Mouse (Mus musculus) liver, embryonic 14.5 days (tissue): ENCODE results near the gene Pfkfb4. TPM values are rescaled to one million over a fixed set of nuclear protein-coding genes. Genes with fewer than 3 reads are reported as not detected.

Experiments
- ATAC-seq: fragments of 200-750 bp; cut with Nextera tagmentation; 2 replicates; pipeline ENCODE4 v1.8.0; 2017; ENCODE audit warnings: moderate number of reproducible peaks, mild to moderate bottlenecking, moderate library complexity; ENCODE audit not compliant: insufficient read depth
- DNase-seq, 3 experiments: peaks; one replicate each; pipeline ENCODE4 v3.0.0-alpha.2; 2012 to 2013; ENCODE audit warnings: low read depth in 3 of 3, low spot score in 3 of 3
- H3K27ac ChIP-seq: fragments of 300-500 bp; sonication (generic); 2 replicates; pipeline ENCODE4 v1.5.1; 2014; ENCODE audit warnings: moderate library complexity, mild to moderate bottlenecking, control low read depth, inconsistent platforms
- H3K27me3 ChIP-seq: fragments of 300-500 bp; sonication (generic); 2 replicates; pipeline ENCODE4 v1.6.1; 2014; ENCODE audit warnings: mild to moderate bottlenecking, low read length, moderate library complexity; ENCODE audit not compliant: control insufficient read depth, insufficient read depth
- H3K36me3 ChIP-seq: fragments of 300-500 bp; sonication (generic); replicated peaks from 2 replicates; pipeline ENCODE4 v1.6.1; 2014; ENCODE audit warnings: low read depth; ENCODE audit not compliant: control insufficient read depth, insufficient read depth
- H3K4me1 ChIP-seq, 2 experiments: fragments of 200-500 bp in 1 of 2; fragments of 300-500 bp in 1 of 2; sonication (generic) in 1 of 2; replicated peaks; 2 replicates each; pipeline ENCODE4 v1.6.1; 2012 to 2014; ENCODE audit warnings: antibody characterized with exemption in 1 of 2, inconsistent platforms in 1 of 2, low read length in 1 of 2; ENCODE audit not compliant: control insufficient read depth in 2 of 2, insufficient read depth in 2 of 2
- H3K4me2 ChIP-seq: fragments of 300-500 bp; sonication (generic); 2 replicates; pipeline ENCODE4 v1.6.1; 2014; ENCODE audit warnings: low read depth, mild to moderate bottlenecking, control low read depth, moderate library complexity
- H3K4me3 ChIP-seq, 2 experiments: fragments of 200-500 bp in 1 of 2; fragments of 300-500 bp in 1 of 2; sonication (generic) in 1 of 2; 2 replicates each; pipeline ENCODE4 v1.5.1; 2012 to 2014; ENCODE audit warnings: low read depth in 2 of 2, low read length in 2 of 2, mild to moderate bottlenecking in 2 of 2, control low read depth in 1 of 2, inconsistent platforms in 1 of 2, moderate library complexity in 1 of 2; ENCODE audit not compliant: insufficient read depth in 1 of 2
- H3K9ac ChIP-seq: fragments of 300-500 bp; sonication (generic); replicated peaks from 2 replicates; pipeline ENCODE4 v1.6.1; 2014; ENCODE audit warnings: mild to moderate bottlenecking, control low read depth, moderate library complexity
- H3K9me3 ChIP-seq: fragments of 300-500 bp; sonication (generic); 2 replicates; pipeline ENCODE4 v1.6.1; 2016; ENCODE audit warnings: low read length, mixed read lengths; ENCODE audit not compliant: control insufficient read depth
- CTCF ChIP-seq: IDR thresholded peaks from 2 replicates; pipeline ENCODE4 v1.5.1; 2016; ENCODE audit warnings: antibody characterized with exemption, low read depth, control low read depth
- EP300 ChIP-seq: IDR thresholded peaks from 2 replicates; pipeline ENCODE4 v1.6.1; 2016; ENCODE audit warnings: antibody characterized with exemption, low read depth
- WGBS: fragments of 180-500 bp; shearing (Covaris S2); extraction: QIAGEN DNeasy Blood & Tissue Kit; methylation state at CpG from one replicate; pipeline ENCODE4 v1.1.7; 2014; ENCODE audit not compliant: insufficient replicate concordance; 5-methylcytosine and 5-hydroxymethylcytosine counted together
- polyA plus RNA-seq, 2 experiments: library from polyadenylated mRNA; depleted of rRNA in 1 of 2; stranded (reverse) in 1 of 2; unstranded in 1 of 2; fragments of >200 nt; fragmentation: Nextera tagmentation in 1 of 2; extraction: Ambion mirVana in 1 of 2; gene quantifications; 2 replicates each; pipeline versions ENCODE4 v1.2.1 to v1.2.3; 2012 to 2014

The Pfkfb4 gene
- polyA plus RNA-seq, 2 experiments = 1.9 to 2.1 TPM

DNA sequence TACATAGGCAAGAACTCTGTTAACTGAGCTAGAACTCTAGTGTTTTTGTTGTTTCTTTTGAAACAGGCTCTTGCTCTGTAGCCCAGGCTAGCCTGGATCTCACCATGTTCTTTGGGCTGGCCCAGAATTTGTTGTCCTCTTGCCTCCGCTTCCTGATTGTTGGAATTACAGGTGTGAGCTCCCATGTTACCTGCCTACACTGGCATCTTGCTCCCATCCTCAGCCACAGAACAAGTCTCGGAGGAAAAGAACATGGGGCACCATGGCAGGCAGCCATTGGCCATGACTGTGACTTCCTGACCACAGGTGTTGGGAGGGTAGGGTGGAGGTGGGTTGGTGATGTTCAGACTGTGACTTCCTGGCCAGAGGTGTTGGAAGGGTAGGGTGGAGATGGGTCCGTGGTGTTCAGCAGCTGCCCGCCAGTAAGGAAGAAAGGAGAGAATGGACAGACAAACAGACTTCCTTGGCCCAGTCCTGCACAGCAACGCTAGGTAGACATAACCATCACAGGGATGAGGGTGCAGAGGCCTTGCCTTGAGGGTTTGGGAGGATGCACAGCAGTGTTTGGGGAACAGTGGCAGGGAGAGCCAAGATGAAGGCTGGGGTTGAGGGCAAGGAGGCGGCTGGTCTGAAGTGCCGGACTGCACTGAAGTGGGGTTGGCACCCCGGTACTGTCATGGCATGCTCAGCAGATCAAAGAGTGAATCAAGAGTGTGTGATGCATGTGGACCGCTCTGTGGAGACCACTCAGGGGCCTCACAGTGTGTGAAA lies 61.1 kb downstream of the Pfkfb4 start:
- Histone ChIP-seq H3K4me3 (no peak overlapping the region), H3K27me3 (no peaks in the 10 kb centered on the region), H3K9ac (no peak overlapping the region), H3K4me1 (peaks cover 0 to 10% of the 10 kb centered on the region in 2 experiments; a peak in 2 of 4 replicates), H3K9me3 (no peaks in the 10 kb centered on the region), H3K36me3 (no peaks in the 10 kb centered on the region; the same call in 1 of the 2 replicates), H3K27ac (no peak overlapping the region), H3K4me2 (no peak overlapping the region)
- no peak for TF ChIP-seq EP300
- no peak for TF ChIP-seq CTCF
- WGBS = 80% methylated on average over 9 of the region's 9 CpGs
- no peak for DNase-seq
- ATAC-seq = no peak

GRCm38 (mm10) chr9:109053366-109053765 lies 61.8 kb downstream of the Pfkfb4 start:
- H3K36me3 ChIP-seq = peaks cover 5% of the 10 kb centered on the region
- H3K27me3 ChIP-seq = no peaks in the 10 kb centered on the region
- H3K27ac ChIP-seq = no peak overlapping the region
- WGBS = 66% methylated on average over 3 of the region's 3 CpGs
- H3K9me3 ChIP-seq = no peaks in the 10 kb centered on the region
- no peak for TF ChIP-seq CTCF
- TF ChIP-seq EP300 = no peak
- no peak overlapping the region for H3K4me3 ChIP-seq
- ATAC-seq (no peak), DNase-seq (no peak)
- H3K4me2 ChIP-seq = no peak overlapping the region
- H3K9ac ChIP-seq = no peak overlapping the region
- H3K4me1 ChIP-seq = peaks cover 0 to 10% of the 10 kb centered on the region in 2 experiments; a peak in 2 of 4 replicates

GRCm38 (mm10) chr9:109053851-109054250 lies 62.3 kb downstream of the Pfkfb4 start:
- no peak overlapping the region for H3K27ac ChIP-seq
- H3K4me1 ChIP-seq = peaks cover 2 to 13% of the 10 kb centered on the region in 2 experiments; a peak in 2 of 4 replicates
- H3K36me3 ChIP-seq = peaks cover 5% of the 10 kb centered on the region
- H3K4me3 ChIP-seq = no peak overlapping the region
- TF ChIP-seq CTCF (no peak), EP300 (no peak)
- no peak overlapping the region for H3K9ac ChIP-seq
- ATAC-seq = no peak
- no peaks in the 10 kb centered on the region for H3K27me3 ChIP-seq
- H3K9me3 ChIP-seq = no peaks in the 10 kb centered on the region
- WGBS = 56% methylated on average over 6 of the region's 6 CpGs
- DNase-seq = no peak
- no peak overlapping the region for H3K4me2 ChIP-seq

GRCm38 (mm10) chr9:109054712-109055111 lies 63.1 kb downstream of the Pfkfb4 start:
- H3K4me1 ChIP-seq = peaks cover 4 to 15% of the 10 kb centered on the region in 2 experiments; a peak in 2 of 4 replicates
- 3% methylated on average over 7 of the region's 7 CpGs for WGBS
- H3K4me3 ChIP-seq = peak overlapping the region; percentile 26 to 43
- peaks cover 5% of the 10 kb centered on the region for H3K36me3 ChIP-seq
- TF ChIP-seq EP300 (no peak), CTCF (no peak)
- H3K9ac ChIP-seq = no peak overlapping the region; the same call in 1 of the 2 replicates
- no peaks in the 10 kb centered on the region for H3K27me3 ChIP-seq
- H3K4me2 ChIP-seq = peak overlapping the region; percentile 56
- no peaks in the 10 kb centered on the region for H3K9me3 ChIP-seq
- DNase-seq (peak; percentile 51 to 66 (median 56)), ATAC-seq (peak; percentile 34)
- no peak overlapping the region; the same call in none of the 2 replicates for H3K27ac ChIP-seq

DNA sequence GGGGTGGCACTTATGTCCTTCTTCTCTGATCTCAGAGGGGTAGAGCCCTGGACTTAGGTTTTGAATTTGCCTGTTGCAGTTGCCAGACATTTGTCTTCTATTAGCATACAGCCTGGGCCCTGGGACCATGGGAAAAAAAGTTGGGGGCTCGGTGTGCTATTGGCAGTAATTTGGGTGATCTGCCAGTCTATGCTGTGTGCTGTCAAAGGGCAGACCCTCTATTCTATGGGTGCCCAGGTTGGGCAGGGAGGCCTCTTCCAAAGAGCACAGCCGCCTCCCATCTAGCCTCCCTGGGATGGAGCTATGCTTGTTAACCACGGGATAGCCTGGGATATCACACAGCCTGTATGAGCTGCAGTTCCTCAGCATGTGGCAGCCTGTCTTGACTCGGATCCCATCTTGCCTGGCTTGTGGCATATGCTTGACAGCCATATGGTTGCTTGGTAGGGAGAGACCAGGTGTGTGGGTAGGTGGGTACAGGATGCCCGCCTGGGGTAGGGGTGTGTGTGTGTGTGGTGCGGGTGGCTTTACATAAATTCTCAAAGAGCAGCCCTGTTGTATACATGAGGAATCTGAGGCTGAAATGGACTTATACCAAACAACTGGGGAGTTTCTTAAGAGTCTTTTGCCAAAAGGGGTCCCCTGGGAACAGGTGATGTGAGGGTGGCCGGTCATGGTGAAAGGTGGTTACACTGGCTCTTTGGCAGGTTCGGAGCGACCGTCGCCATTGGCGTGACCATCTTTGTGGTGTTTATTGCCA lies 63.9 kb downstream of the Pfkfb4 start:
- H3K36me3 ChIP-seq = peaks cover 5% of the 10 kb centered on the region
- no peaks in the 10 kb centered on the region for H3K27me3 ChIP-seq
- H3K4me3 ChIP-seq = peak overlapping the region; percentile 26 to 43; a peak in 3 of 4 replicates
- peaks cover 4 to 15% of the 10 kb centered on the region in 2 experiments; a peak in 2 of 4 replicates for H3K4me1 ChIP-seq
- H3K27ac ChIP-seq = peak overlapping the region; percentile 5; the same call in 1 of the 2 replicates
- H3K9me3 ChIP-seq = no peaks in the 10 kb centered on the region
- TF ChIP-seq EP300 = no peak
- no peak for TF ChIP-seq CTCF
- 80% methylated on average over 12 of the region's 12 CpGs for WGBS
- peak overlapping the region; percentile 56 for H3K4me2 ChIP-seq
- ATAC-seq (no peak), DNase-seq (no peak)
- H3K9ac ChIP-seq = peak overlapping the region; percentile 35
